Mouse (Mus musculus): ENCODE data around the gene Mettl6.

- TF ChIP-seq CTCF (conservative IDR thresholded peaks at IDR 0.05; ENCODE audit: low read length) (no peak), NANOG (IDR thresholded peaks at IDR 0.05; ENCODE audit: borderline replicate concordance, low read length) (no peak)
These were observed 60.9 kb downstream of the Mettl6 start for GRCm38 (mm10) chr14:31433851-31434360.

All from E14TG2a.4 (cell line).